Mouse (Mus musculus) lung, postnatal 14 days (tissue): ENCODE measurements around the gene Fam71d.

ENCODE experiments used
- DNase-seq: peaks from one replicate; pipeline ENCODE4 v3.0.0; 2021

Gene Fam71d

DNA sequence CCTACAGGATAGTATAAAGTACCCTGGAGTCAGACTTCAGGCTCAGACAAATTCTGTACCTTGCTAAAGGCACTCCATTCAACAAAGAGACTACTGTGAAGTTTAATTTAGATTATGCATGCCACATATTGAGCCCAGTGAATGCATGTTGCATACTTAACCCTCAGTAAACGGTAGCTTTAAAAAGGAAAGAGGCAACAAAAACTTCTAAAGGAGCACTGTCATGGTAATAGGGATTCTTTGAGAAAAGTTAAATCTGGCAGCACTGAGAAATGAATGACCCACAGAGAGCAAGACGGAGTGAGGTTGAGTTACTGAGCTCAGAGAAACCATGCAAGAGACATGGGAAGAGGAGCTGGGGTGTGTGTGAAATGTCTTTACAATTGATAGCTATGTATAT is 86.6 kb downstream of the Fam71d start:
- no peak for DNase-seq

GRCm38 (mm10) chr12:78778423-78779067 is 87.2 kb downstream of the Fam71d start:
- DNase-seq, result no peak
